Mouse (Mus musculus) kidney, adult 2 months (tissue): ENCODE measurements around the gene Smim14.

Source experiments
- CTCF ChIP-seq: fragments of 200-500 bp; conservative IDR thresholded peaks from 2 replicates; pipeline ENCODE4 v1.5.1; 2011; ENCODE audit warnings: low read depth, mild to moderate bottlenecking, control low read depth, low read length, moderate library complexity, mixed read lengths; ENCODE audit not compliant: insufficient read depth, insufficient read length
- POLR2A ChIP-seq: fragments of 200-500 bp; IDR thresholded peaks from one replicate; pipeline ENCODE4 v1.6.1; 2011; ENCODE audit warnings: low read depth, low read length, control low read depth

GRCm38 (mm10) chr5:65424215-65424614 lies 112.8 kb downstream of the Smim14 start:
- no peak for TF ChIP-seq CTCF
- TF ChIP-seq POLR2A, result no peak
